Mouse (Mus musculus) layer of hippocampus, postnatal 36 days (tissue): ENCODE data around the gene Crhr1. TPM values are rescaled to one million over a fixed set of nuclear protein-coding genes. Genes with fewer than 3 reads are reported as not detected.
"Not testable (repeated sequence)": the region's sequence is repeated elsewhere in the genome, so short reads cannot be mapped to it uniquely, and the experiment has no call there.

Experiments used
- DNase-seq, 2 experiments: peaks; one replicate each; pipeline ENCODE4 v3.0.0; 2022
- total RNA-seq, 2 experiments: library from RNA; stranded (reverse); gene quantifications; 2 replicates each; pipeline ENCODE4 v1.2.3; 2021

Gene Crhr1
- total RNA-seq, 2 experiments from 2014 or later, result 7.1 to 8.8 TPM

- DNase-seq, result no peak
These were observed 65.2 kb downstream of the Crhr1 start for GRCm38 (mm10) chr11:104197861-104198260.

- DNase-seq, result no peak
These were observed 70.6 kb downstream of the Crhr1 start for GRCm38 (mm10) chr11:104203271-104203670.

- no peak for DNase-seq
These were observed 73.9 kb downstream of the Crhr1 start for GRCm38 (mm10) chr11:104206573-104206972.

- no peak for DNase-seq
These were observed 76.4 kb downstream of the Crhr1 start for GRCm38 (mm10) chr11:104209041-104209440.

DNA sequence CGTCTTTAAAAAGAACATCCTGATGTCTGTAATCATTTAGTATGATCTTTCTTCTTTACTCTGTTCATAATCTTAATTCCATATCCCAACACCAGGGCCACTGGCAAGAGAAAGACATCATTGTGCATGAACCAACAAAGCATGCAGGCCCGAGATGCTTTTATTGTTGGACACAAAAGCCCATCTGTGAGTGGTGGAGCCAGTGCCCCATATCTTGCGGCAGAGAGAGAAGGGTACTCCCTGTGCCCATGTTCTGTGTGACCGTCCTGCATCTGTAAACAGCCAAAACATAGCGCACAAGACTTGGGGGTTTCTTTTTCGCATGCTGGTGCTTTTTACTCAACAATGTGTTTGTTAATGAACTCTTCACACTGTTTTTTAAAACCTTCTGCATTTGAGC is 78.6 kb downstream of the Crhr1 start:
- DNase-seq, result no peak

- DNase-seq, result not testable (repeated sequence)
These were observed 81.5 kb downstream of the Crhr1 start for GRCm38 (mm10) chr11:104214128-104214527.

DNA sequence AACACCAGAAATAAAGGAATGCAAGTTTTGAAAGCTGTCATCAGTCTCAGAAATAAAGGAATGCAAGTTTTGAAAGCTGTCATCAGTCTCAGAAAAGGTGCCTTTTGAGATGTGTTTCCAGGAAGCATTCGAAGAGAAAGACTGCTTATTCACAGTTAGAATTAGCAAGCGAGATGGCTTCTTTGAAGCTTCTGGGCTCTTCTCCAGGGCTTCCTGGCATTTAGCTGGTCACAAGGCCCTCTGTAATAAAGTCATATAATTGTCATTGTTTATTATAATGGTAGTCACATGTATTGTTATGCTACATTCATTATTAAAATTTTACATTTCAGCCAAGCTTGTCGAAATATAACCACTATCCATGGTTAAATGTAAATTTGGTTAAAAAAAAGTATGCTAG is 85.4 kb downstream of the Crhr1 start:
- DNase-seq, result no peak

DNA sequence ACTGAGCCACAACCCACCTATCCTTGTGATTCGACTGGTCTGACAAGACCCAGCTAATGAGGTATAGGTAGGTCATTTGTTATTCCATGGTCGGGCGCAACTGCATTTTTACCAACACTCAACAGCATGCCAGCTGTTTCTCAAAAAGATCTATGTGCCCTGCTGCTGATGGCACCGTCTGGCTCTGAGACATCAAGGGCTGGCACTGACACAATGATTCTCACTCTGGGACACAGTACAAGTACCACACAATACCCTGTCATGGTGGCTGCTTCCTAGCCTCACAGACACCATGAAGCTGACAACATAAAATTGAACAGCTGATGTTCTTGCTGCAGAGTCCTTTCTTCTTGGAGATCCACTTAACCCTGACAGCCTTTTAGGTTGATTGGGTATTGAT is 87.6 kb downstream of the Crhr1 start:
- DNase-seq, result no peak

DNA sequence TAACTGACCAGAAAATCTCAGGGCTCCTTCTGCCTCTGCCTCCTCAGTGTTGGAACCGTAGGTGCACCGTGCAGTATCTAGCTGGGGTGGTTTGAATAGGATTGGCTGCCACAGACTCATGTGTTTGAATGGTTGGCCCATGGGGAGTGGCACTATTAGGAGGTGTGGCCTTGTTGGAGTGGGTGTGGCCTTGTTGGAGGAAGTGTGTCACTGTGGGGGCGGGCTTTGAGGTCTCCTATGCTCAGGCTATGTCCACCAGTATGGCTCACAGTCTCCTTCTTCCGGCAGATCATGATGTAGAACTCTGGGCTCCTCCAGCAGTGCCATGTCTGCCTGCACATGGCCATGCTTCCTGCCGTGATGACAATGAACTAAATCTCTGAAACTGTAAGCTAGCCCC is 89.1 kb downstream of the Crhr1 start:
- DNase-seq, result no peak

DNA sequence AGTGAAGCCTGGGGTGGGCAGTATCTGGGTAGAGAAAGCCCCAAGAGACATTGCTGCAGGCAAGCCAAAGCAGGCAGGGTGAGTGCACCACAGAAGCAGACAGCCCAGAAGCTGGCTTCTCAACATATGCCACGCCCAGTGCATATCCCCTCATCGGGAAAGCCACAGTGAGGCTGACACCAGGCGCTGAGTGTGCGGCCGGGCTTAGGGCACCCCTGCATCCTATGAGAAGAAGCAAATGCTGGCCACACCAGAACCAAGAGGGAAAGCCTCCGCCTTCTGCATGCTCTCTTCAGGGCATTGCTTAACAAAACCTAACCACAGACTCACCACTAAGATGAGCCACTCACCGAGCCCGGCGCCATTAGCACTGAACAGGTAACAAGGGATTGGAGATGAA is 90.6 kb downstream of the Crhr1 start:
- DNase-seq, result no peak

Other genes starting within 250 kb of the Crhr1 start
- gene Nsf, start 178.8 kb upstream of the Crhr1 start, total RNA-seq, result 1,000 to 10,000 TPM; 1,120 to 1,198 TPM
- 10 to 100 TPM; 42.0 to 45.8 TPM for gene Arf2, start 166.1 kb upstream of the Crhr1 start, total RNA-seq
- not detected for gene Sppl2c, start 53.5 kb downstream of the Crhr1 start, total RNA-seq
- 100 to 1,000 TPM; 310 to 316 TPM for gene Mapt, start 98.5 kb downstream of the Crhr1 start, total RNA-seq